Mouse (Mus musculus) thymus, adult 2 months (tissue): ENCODE results near the gene Fam57a.

Experiments
- CTCF ChIP-seq: fragments of 200-500 bp; IDR thresholded peaks from 2 replicates; pipeline ENCODE4 v1.5.1; 2012; ENCODE audit warnings: mild to moderate bottlenecking, control low read depth, low read length, moderate library complexity, borderline replicate concordance; ENCODE audit not compliant: control insufficient read depth, poor library complexity, insufficient read depth; ENCODE audit errors: extremely low read depth
- POLR2A ChIP-seq: fragments of 200-500 bp; IDR thresholded peaks from 2 replicates; pipeline ENCODE4 v1.6.1; 2012; ENCODE audit warnings: mild to moderate bottlenecking, low read length, control low read depth, moderate library complexity; ENCODE audit not compliant: control insufficient read depth, poor library complexity, insufficient read depth; ENCODE audit errors: extremely low read depth

GRCm38 (mm10) chr11:76213841-76214240, 34.4 kb downstream of the Fam57a start:
- TF ChIP-seq CTCF, result no peak
- no peak for TF ChIP-seq POLR2A
